Mouse (Mus musculus) C2C12 (cell line): ENCODE results near the gene Sat1.

Source experiments
- CEBPB ChIP-seq: IDR thresholded peaks from one replicate; pipeline ENCODE4 v1.6.1; 2011; ENCODE audit warnings: low read depth, mild to moderate bottlenecking, control low read depth, moderate library complexity
- CTCF ChIP-seq: IDR thresholded peaks from one replicate; pipeline ENCODE4 v1.5.1; 2011; ENCODE audit not compliant: control insufficient read depth, insufficient read depth, insufficient read length
- FOSL1 ChIP-seq: IDR thresholded peaks from one replicate; pipeline ENCODE4 v1.8.0; 2011; ENCODE audit warnings: mild to moderate bottlenecking, low read length; ENCODE audit not compliant: poor library complexity, insufficient read depth, severe bottlenecking
- MAX ChIP-seq: IDR thresholded peaks from one replicate; pipeline ENCODE4 v1.6.1; 2011; ENCODE audit warnings: mild to moderate bottlenecking, control low read depth
- MYOD1 ChIP-seq: IDR thresholded peaks from one replicate; pipeline ENCODE4 v1.6.1; 2011; ENCODE audit warnings: low read depth; ENCODE audit not compliant: control insufficient read depth, insufficient read length
- MYOG ChIP-seq: IDR thresholded peaks from one replicate; pipeline ENCODE4 v1.6.1; 2011; ENCODE audit not compliant: control insufficient read depth, insufficient read length; ENCODE audit errors: extremely low read depth
- USF1 ChIP-seq: IDR thresholded peaks from one replicate; pipeline ENCODE4 v1.6.1; 2011; ENCODE audit warnings: low read depth, mild to moderate bottlenecking, control low read depth, moderate library complexity

DNA sequence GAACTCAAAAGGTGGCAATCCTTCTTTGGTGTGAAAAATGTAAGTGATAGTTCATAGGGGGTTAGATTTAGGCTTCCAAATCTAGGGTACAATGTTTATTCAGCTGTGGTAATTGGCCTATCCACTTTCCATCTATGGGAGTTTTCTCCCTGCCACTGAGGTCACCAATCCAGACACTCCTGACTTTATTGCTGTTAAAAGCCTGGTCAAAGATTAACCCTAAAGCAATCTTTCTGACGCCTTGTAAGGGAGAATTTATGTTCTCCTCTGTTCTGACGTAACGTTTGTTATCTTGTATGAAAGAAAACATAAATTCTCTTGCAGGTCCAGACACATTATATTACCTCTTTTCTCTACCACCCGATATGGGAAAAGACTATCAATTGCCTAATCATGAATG lies 40.7 kb downstream of the Sat1 start:
- TF ChIP-seq CTCF (no peak), MYOD1 (no peak), MAX (no peak), USF1 (no peak), CEBPB (no peak), MYOG (no peak), FOSL1 (no peak)
